Mouse (Mus musculus) inflammation-experienced regulatory T-cells, adult 6 months (primary cell): ENCODE results near the gene Safb2. TPM values are rescaled to one million over a fixed set of nuclear protein-coding genes. Genes with fewer than 3 reads are reported as not detected.

Experiments used
- ATAC-seq: one replicate; pipeline ENCODE4 v1.8.0; 2017
- polyA plus RNA-seq, 3 experiments: library from polyadenylated mRNA; unstranded; fragments of 100-300 nt; shearing (Covaris generic); gene quantifications; one replicate each; pipeline ENCODE4 v1.2.1; 2017

Gene Safb2
- polyA plus RNA-seq, 3 experiments from 2014 or later = 35.0 to 55.9 (median 51.8) TPM

DNA sequence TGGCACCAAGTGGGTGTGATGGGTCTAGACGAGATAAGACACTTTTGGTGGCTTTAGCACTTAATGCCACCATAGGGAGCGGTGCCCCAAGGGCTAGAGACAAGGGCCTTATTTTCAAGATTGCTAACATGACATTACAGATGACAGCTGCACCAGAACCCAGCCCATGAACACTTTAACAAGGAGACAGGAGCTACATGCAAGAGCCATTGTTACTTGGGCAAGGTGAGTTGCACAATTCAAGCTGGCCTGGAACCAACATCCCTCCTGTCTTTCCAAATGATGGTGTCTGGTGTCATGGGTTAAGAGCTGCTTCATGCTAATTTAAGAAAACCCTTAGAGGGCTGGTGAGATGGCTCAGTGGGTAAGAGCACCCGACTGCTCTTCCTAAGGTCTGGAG, 25.0 kb downstream of the Safb2 start:
- ATAC-seq = no peak

DNA sequence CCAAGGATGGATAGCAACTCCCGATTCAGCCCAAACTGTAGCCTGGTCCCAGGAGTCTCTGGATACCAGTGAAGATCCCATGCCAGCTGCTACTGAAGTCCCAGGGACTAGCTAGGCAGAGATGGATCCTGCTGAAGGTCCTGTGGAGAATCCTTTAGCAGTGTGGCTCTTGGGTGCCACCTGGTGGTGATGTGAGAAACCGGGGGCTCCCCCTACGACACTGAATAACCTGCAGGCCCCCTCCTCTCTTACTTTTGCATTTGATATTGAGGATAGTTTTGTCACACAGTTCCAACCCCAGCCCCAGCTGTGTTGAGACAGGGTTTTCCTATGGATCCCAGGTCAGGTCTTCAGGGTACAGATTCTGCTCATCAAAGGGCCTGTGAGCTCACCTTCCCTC, 25.9 kb downstream of the Safb2 start:
- peak; percentile 65 for ATAC-seq

DNA sequence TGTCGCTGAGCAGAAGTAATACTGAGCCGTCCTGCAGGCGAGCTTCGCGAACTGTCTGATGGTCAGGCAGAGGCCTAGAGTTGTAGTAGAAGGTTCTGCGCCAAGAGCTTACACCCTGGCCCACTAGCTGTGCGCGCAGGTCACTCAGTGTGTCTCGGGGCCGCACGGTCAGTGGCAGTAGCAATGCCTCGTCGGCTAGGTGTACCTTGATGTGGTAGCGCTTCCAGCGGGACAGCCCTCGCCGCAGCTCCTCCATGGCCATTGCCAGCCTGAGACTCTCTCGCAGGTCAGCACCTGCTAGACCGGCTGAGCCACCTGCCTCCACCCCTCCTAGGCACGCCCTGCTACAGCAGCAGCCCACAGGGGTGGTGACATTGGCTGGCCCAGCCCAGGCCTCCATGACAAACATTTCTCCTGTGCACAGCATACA, 30.2 kb downstream of the Safb2 start, which contains the start of gene Gm20219:
Gene Gm20219 (minus strand): TSS at position 266 of the 430 bp plus-strand sequence.
- ATAC-seq = no peak

DNA sequence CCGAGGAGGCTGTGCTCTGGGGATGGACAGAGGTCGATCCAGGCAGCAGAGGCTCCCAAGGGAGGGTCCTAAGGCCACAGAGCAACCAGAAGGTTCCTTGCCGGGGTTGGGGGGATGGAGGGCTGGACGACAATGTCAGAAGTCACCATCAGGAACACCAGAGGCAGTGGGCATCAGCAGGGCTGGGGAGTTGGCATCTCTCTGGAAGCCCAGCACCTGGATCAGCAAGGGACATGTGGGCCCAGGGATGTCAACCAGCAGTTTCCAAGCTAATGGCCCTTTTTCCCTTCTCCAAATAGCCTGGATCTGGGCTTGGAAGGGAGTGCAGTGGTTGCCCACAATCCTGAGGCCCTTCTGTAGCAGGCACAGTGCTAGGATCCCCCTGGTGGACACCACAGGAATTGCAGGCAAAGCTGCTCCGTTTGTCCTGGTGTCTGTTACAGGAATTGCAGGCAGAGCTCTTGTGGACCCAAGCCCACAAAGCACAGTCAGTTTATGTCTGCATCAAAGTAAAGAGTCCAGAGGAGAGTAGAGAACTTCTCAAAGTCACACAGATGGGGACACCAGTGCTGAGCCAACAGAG, 31.5 kb downstream of the Safb2 start:
- ATAC-seq = peak; percentile 90

DNA sequence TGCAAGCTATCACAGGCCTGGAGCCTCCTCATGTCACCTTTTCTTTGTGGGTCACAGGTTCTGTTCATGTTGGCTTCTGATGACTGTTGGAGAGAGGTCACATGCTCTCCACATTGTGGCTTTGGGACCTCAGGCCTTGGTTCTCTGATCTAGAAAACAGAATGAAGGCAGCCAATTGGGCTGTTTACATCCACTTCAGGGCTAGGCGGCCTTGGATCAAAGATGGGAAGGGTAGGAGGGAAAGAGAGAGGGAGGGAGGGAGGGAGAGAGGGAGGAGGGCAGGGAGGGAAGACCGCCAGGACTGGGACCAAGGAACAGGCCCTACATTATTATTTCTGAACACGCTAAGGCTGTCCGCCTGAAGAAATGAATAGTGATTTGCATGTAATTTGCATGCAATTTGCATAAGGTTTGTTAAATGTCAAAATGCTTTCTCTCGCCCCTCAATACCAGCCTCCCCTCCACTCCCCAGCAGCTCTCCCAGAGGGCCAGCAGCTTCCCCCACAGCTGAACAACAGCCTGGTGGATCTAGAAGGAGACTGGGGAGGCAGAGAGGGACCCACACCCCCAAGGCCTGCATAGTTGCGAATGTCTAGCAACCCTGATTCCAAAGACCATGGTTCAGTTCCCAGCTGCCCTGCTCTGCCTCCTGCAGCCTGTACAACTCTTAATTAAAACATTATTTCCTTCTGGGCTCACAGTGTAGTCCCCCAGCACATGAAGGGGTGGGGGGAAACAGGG, 32.4 kb downstream of the Safb2 start:
- no peak for ATAC-seq

DNA sequence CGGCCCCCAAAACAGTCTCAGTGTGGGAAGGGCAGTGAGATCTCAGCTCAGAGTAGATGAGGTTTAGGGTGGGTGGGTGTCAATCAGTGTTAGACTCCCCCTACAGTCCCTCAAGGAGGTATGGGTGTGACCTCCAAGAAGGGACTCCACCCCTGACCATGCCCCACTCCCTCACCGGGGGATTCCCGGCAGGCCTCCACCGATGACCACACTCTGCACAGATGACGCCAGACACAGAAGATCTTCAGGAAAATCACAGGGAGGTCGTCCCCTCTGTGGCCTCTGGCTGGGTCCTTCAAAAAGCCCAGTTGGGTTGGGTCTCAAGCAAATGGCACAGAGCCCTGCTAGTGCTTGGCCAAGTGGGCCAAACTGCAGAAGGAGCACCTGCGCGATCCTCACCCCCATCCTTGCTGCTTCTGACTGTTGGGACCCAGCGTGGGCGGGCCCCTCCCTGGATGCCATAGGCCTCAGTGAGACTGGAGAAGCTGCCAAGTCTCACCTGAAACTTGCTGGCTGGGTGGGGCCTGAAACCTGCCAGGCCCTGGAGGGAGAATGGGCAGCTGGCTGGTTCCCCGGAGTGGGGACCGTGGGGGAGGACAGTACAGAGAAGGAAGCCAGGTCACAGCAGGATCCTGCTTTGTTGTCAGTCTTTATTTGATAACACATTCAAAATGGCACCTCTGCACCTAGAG, 33.5 kb downstream of the Safb2 start:
- ATAC-seq = no peak

DNA sequence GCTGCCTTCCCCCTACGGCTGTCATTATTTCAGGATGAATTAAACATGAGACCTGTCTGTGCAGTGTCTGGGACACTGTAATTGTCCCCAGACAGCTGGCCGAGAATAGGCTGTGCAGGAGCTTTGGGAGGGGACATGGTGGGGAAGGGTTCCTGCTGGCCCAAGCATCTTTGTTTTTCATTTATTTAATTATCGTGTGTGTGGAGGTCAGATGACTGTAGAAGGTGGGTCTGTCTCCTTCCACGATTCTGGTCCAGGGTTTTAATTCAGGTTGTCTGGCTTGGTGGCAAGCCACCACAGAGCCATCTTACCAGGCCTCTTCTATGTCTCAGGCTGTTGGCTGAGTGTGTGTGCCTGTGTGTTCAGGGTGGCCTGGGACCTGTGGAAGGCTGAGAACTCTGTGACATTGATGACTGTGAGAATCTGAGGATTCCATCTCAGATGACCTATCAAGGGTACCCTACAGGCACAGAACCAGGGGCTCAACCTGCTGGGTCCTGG, 35.7 kb downstream of the Safb2 start:
- ATAC-seq = no peak

DNA sequence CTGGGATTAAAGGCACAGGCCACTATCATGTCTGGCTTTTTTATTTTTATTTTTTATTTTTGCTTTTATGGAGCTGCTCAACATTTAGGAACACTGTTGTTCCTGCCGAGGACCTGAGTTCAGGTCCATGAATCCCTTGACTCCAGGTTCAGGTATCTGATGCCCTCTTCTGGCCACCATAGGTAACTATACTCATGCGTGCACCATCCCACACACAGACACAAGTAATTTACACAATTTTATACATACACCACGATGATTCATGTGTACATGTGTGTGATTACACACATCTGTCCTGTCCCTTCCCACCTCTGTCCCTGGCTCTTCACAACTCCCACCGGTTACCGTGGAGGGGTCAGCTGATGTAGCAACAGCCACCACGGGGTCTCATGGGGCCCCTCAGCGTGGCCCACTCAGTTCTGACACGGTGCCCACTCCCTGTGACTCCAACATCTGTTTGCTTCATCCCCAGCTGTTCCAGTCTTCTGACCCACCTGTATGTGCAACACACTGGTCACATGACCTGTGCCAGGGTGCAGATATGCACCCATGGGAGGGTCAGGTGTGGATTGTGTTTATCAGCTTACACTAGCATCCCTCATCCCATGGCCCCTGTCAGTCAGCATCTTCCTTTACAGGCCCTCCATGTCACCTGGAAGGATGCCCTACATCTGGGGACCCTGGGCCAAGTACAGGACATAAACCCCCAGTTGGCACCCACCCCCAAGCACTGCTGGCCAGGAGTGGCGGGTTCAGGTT, 36.4 kb downstream of the Safb2 start:
- ATAC-seq = no peak

DNA sequence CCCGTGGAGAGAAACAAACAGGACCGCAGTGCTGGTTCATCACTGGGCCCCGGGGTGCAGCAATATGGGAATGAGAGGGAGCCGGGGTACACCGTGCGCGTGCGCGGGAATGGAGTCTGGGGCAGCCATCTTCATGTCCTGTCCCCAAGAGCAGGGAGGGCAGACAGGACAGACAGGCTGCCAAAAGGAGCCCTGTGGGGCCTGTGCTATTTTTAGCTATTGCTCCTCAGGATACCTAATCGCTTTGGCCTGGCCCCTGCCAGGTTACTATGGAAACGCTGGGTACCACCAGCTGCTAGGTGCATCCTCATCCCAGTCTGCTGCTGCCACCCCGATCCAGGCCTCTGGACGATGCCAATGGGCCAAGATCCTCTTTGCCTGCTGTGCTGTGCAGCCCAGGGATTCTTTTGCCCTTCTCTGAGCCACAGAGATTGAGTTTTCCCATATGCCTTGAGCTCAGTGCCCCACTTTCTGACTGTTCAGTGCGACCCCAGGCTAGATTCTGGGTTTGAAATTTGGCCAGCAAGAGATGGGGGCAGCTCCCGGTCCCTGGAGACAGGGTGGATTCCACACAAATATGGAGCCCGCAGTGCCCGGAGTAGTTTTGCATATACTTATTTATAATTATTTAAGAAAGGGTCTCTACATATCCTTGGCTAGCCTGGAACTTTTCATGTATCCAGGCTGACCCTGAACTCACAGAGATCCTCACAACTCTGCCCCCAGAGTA, 37.1 kb downstream of the Safb2 start:
- ATAC-seq = no peak

DNA sequence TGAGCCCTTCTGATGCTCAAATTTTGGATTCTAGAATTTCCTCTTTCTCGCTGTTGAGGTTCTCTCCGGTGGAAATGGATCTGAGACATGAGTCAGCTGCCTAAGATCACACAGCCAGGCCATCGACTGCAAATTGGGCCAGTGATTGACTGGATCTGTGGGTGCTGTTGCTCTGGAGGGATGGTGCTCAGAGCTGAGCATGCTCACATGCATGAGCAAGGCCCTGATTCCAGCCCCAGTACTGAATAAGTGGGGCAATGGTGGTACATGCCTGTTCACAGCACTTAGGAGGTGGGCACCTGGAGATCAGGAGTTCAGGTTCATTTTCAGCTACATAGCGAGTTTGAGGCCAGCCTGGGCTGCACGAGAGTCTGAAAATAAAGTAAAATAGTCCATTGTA, 37.8 kb downstream of the Safb2 start:
- ATAC-seq = no peak

DNA sequence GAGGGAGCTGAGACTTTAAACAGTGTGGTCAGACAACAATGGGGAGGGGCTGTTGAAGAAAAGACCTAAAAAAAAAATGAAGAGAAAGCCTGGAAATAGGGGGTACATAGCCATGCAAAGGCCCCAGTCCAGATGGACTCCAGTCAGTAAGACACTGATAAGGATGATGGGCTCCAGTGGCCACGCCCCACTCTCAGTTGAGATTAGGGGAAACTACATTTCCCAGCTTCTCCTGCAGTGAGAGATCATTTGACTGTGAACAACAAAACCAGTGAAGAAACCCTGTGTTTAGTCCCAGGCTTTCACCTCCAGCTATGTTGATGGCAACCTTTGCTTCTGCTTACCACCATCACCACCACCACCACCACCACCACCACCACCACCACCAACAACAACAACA, 38.4 kb downstream of the Safb2 start:
- no peak for ATAC-seq

DNA sequence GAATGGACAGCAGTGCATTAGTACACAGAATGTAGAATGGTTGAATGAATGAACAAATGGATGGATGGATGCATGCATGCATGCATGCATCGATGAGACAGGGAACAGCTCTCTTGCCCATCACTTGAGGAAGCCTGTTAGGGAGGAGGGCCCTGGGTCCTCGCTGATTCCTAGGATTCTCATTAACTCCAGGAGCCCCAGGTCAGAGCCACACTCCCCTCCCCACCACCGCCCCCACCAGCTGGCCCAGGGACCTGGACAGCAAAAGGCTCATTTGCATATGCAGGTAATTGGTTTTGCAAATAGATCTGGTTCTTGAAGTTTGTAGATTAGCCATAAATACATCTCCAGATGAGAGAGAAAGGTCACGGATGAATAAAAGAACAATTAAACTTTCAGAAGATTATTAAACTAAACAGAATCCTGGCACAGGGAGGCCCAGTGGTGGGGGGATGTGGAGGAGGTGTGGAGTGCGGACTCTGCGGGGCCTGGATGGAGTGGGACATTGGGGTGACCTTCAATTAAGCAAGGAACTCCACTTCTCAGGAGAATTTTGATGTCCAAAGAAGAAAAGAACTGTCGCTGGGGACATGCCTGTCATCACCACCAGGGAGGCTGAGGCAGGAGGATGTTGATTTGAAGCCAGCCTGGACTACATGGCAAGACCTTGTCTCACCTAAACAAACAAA, 39.5 kb downstream of the Safb2 start:
- no peak for ATAC-seq

DNA sequence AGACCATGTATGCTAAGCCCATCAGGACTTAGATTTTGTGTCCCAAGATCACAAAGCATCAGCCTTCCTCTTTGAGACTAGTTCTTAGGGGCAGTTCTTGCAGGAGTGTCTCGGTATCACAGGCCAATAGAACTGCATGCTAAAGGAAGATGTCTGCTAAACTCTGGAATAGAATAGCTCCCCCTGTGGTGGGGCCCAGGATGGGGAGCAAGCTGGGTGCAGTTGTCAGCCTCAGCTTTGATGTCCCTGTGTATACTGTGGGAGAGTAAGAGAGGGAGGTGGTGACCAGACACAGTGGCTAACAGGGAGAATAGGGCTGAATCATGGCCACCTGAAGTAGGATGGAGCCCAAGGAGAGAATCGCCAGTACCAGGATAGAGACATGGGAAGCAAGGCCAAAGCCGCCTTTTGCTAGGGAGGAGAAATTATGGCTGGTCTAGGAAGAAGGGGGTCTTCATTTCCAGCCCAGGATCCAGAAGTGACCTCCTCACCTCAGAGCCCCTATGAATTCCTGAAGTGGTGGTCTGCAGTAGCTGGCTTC, 40.6 kb downstream of the Safb2 start:
- no peak for ATAC-seq

DNA sequence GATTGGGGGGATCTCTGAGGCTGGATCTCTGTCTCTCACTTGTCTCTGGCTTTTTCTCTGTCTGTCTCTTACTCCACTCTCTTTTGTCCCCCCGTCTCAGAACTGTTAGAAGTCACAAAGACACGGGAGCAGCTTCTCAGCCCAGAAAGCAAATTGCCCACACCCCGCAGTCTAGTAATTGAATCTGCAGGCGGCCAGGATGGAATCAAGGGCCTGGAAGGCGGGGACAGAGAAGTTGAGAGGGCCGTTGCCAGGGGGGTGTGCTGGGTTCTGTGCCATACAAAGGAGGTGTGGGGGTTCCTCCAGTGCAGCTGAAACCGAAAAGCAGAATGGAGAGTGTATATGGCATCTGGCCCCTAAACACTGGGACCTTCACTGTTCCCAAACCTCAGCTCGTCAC, 41.6 kb downstream of the Safb2 start:
- ATAC-seq = no peak

DNA sequence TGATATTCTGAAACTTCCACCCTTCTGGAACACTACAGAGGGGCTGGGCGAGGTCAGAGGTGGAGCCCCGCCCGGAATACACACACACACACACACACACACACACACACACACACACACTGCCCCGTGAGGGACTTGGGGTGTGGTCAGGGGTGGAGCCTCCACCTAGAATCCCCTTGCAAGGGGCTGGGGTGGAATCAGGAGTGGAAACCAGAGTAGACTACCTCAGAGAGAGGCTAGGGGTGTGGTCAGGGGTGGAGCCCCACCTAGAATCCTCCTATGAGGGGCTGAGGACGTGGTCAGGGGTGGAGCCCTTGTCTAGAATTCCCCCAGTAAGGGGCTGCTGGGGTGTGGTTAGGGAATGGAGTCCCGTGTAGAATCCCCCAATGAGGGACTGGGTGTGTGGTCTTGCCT, 43.8 kb downstream of the Safb2 start:
- no peak for ATAC-seq

DNA sequence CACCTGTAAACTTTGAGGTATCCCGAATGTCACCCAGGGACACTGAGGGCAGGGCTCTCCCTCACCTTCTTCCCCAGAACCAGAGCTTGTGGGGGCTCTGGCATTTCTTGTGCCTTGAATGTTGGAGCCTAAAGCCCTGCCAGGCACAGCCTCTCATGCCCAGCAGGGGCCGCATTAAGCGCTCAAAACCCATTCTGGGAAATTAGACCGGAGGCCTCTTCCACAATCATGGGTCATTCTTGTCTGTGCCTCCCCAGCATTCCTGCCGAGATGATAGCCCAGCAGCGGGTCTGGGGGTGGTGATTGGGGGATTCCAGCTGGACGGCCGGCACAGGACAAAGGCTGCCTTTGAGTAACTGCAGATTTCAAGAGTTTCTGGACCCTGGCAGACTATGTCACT, 46.5 kb downstream of the Safb2 start:
- no peak for ATAC-seq

DNA sequence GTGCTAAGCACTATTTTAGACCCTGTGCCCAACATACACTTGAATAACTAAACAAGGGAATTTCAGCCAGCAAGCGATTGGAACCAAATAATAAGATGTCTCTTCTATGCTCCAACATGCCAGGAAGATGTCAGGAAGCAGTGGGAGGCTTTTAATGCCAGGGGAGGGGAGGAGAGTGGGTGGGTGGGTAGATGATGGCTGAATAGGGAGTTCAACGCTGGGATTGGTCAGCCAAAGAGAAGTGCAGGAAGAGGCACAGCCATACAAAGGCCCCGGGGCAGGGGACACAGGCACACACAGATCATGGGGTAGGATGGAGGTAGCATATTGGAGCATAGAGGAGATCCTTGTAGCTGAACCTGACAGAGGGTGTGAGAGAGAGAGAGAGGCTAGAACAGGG, 47.5 kb downstream of the Safb2 start:
- ATAC-seq = no peak

DNA sequence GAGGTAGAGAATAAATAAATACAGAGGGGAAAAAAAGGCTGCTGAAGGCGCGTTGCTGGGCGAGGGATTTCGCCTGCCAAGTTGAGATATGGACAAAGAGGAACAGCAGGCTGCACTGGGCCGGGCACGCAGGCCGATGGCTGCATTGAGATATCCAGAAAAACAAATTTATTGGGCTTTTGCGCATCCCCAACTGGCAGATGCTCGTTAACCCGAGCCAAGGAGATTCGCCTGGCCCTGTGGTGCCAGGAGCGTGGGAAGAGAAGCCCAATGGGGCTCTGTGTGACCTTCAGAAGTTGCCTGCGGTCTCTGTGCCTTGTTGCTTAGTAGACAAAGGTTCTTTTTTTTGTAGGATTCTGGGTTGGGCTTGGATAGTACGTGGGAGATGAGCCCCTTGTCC, 48.2 kb downstream of the Safb2 start:
- no peak for ATAC-seq

DNA sequence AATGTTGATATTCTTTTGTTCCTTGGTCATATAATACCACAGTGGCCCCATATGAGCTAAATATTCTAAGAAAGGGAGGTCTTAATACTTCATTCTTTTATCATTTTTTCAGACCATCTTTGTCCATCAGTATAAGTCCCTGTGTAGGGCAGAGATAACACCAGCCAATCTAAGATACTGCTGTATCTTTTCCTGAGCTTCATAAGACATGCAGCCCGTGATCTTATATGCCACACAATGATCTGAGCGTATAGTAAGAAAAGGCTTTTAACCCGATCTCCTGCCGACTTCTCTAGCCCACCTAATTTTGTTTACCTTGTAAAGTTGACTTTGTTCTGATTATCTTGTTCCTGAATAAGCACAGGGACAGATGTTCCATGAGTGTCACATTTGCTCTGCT, 59.4 kb downstream of the Safb2 start:
- ATAC-seq = no peak

DNA sequence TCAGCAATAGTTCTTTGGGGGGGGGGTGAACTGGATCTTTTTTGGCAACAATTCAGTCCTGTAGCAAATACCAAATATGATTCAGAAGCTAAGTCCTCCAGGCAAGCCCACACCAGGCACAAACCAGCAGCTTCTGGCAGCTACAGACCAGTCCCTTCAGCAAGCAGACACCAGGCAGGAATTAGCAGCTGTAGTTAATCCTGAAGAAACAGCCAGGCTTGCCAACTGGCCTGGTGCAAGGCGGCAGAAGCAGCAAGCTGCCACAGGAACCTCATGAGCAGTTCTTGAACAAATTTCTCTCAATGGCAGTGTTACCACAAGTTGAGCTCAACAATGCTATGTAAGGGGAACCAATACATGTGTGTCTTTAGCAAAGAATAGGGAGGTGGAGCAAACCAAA, 61.6 kb downstream of the Safb2 start:
- no peak for ATAC-seq

DNA sequence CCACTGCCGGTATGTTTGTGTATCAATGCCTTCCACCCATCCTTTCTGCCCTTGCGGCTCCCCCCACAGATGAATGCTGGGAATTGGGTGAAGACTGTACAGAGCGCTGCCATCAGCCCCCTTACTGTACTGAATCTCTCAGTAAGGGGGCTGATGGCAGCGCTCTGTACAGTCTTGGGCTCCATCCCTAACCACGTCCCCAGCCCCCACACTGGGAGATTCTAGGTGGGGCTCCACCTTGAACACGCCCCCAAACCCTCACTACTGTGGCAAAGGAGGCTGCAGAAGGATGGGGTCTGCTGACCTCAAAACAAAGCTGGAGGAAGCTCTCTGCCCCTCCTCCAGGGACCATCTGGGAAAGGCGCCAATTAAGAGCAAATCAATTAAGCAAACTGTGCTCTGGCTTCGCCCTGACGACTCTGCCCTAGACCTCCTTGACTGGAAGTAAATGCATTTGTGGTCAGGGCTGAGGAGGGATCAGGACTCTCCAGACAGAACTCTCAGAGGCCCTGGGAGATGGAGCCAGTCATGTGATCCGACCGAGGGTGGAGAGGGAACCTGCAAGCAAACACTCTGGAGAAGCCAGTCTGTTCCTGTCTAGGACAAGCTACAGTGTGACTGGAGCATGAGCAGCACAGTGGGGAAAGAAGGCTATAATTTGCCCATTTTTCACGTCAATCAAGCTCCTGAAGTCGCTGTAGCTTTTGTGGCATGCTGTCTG, 68.5 kb downstream of the Safb2 start:
- no peak for ATAC-seq
